Mouse (Mus musculus) brain, embryonic 14.5 days (tissue): ENCODE measurements around the gene Mrps24.

Experiments used
- CTCF ChIP-seq: fragments of 200-500 bp; IDR thresholded peaks from 2 replicates; pipeline ENCODE4 v1.5.1; 2012; ENCODE audit warnings: inconsistent platforms, mild to moderate bottlenecking, moderate library complexity, borderline replicate concordance; ENCODE audit not compliant: insufficient read depth, insufficient read length; ENCODE audit errors: extremely low read depth
- POLR2A ChIP-seq: fragments of 200-500 bp; IDR thresholded peaks from 2 replicates; pipeline ENCODE4 v1.6.1; 2012; ENCODE audit warnings: mild to moderate bottlenecking, inconsistent platforms, borderline replicate concordance; ENCODE audit not compliant: poor library complexity, insufficient read depth, insufficient read length, severe bottlenecking; ENCODE audit errors: extremely low read depth

- TF ChIP-seq CTCF (no peak), POLR2A (no peak)
Observed at GRCm38 (mm10) chr11:5706874-5707529, 8.5 kb downstream of the Mrps24 start.
